Mouse (Mus musculus) Patski (cell line): ENCODE data around the gene Ubap2. TPM values are rescaled to one million over a fixed set of nuclear protein-coding genes. Genes with fewer than 3 reads are reported as not detected.

Source experiments
- ATAC-seq: fragments of 100-300 bp; one replicate; pipeline ENCODE4 v1.8.0; 2021
- CTCF ChIA-PET: fragments of 350-600 bp; sonication (Branson Sonifier 250); formaldehyde crosslinking; loops from one replicate; lab custom pipeline; 2022; ENCODE audit warnings: inconsistent platforms; lab: Charles Lee
- POLR2A ChIA-PET: fragments of 350-600 bp; sonication (Branson Sonifier 250); formaldehyde crosslinking; loops from one replicate; lab custom pipeline; 2022; ENCODE audit warnings: antibody characterized with exemption, inconsistent platforms; lab: Charles Lee
- DNase-seq: peaks from one replicate; pipeline ENCODE4 v3.0.0-alpha.2; 2011; ENCODE audit warnings: low read depth, low spot score
- H3K27me3 ChIP-seq: fragments of 371-371 bp; one replicate; pipeline ENCODE4 v1.5.1; 2021
- CTCF ChIP-seq: fragments of 100-300 bp; IDR thresholded peaks from one replicate; pipeline ENCODE4 v1.5.1; 2021
- in situ Hi-C: fragments of 300-500 bp; cut with MboI; formaldehyde crosslinking; loops from 3 replicates; pipeline ENCODE4 v1.11.1; 2018; ENCODE audit warnings: low pct_unique_long_range_greater_than_20kb, mixed read lengths
- polyA plus RNA-seq: library from polyadenylated mRNA; unstranded; gene quantifications from one replicate; pipeline ENCODE4 v1.2.3, GENCODE M21; 2021

Ubap2 gene
- polyA plus RNA-seq: 54.1 TPM

- CTCF ChIA-PET: no interaction called here
- TF ChIP-seq CTCF: no peak
- POLR2A ChIA-PET: no interaction called here
- H3K27me3 ChIP-seq: no peaks in the 10 kb centered on the region
- DNase-seq (peak; percentile 95), ATAC-seq (peak; percentile 87)
- in situ Hi-C loops: no loop called here
Measured at GRCm38 (mm10) chr4:41274980-41275850, at the start of gene Ubap2. Gene Ubap2, minus strand, starts transcription at chr4:41275144.

- ChIA-PET CTCF (interaction anchor here (0.8 to 1.0 kb wide), 2 partner anchors 9 to 14 kb away, joined by 3 read pairs; no protein-coding TSS in a partner anchor), POLR2A (no interaction called here)
- no peak for TF ChIP-seq CTCF
- in situ Hi-C loops: no loop called here
- ATAC-seq (no peak), DNase-seq (no peak)
- H3K27me3 ChIP-seq: no peaks in the 10 kb centered on the region
Measured at GRCm38 (mm10) chr4:41320971-41321370, 46.0 kb upstream of the Ubap2 start.

- in situ Hi-C loops: no loop called here
- ChIA-PET CTCF (interaction anchor here (1.0 kb wide), 1 partner anchor 25 kb away, joined by 3 read pairs; no protein-coding TSS in a partner anchor), POLR2A (no interaction called here)
- TF ChIP-seq CTCF: no peak
- DNase-seq: no peak
- no peaks in the 10 kb centered on the region for H3K27me3 ChIP-seq
- ATAC-seq: no peak
Measured at GRCm38 (mm10) chr4:41318267-41318666, 43.3 kb upstream of the Ubap2 start.

GRCm38 (mm10) chr4:41315173-41315572, 40.2 kb upstream of the Ubap2 start:
- POLR2A ChIA-PET: interaction anchor here (1.1 to 1.2 kb wide), 2 partner anchors 15 to 34 kb away, joined by 4 to 6 read pairs; partner anchors contain the start of gene Ubap1
- in situ Hi-C loops: no loop called here
- TF ChIP-seq CTCF: no peak
- ATAC-seq (no peak), DNase-seq (no peak)
- H3K27me3 ChIP-seq: no peaks in the 10 kb centered on the region
- CTCF ChIA-PET: no interaction called here

- ChIA-PET POLR2A (interaction anchor here (0.9 to 1.2 kb wide), 3 partner anchors 16 to 39 kb away, joined by 3 to 6 read pairs (median 4); partner anchors contain the start of gene Ubap1), CTCF (interaction anchor here (1.0 to 1.2 kb wide), 2 partner anchors 76 to 125 kb away, joined by 3 read pairs; no protein-coding TSS in a partner anchor)
- DNase-seq: peak; percentile 79
- no peaks in the 10 kb centered on the region for H3K27me3 ChIP-seq
- ATAC-seq: peak; percentile 87
- in situ Hi-C loops: no loop called here
- TF ChIP-seq CTCF: no peak
Measured at GRCm38 (mm10) chr4:41314141-41315129, 39.5 kb upstream of the Ubap2 start, which contains the start of gene Dcaf12. Gene Dcaf12, minus strand, starts transcription at chr4:41314889.

- ATAC-seq (peak; percentile 5), DNase-seq (no peak)
- in situ Hi-C loops: no loop called here
- ChIA-PET POLR2A (interaction anchor here (0.9 kb wide), 1 partner anchor 40 kb away, joined by 3 read pairs; no protein-coding TSS in a partner anchor), CTCF (interaction anchor here (1.0 to 1.2 kb wide), 2 partner anchors 76 to 126 kb away, joined by 3 read pairs; no protein-coding TSS in a partner anchor)
- no peak for TF ChIP-seq CTCF
- H3K27me3 ChIP-seq: no peaks in the 10 kb centered on the region
Measured at GRCm38 (mm10) chr4:41313722-41314121, 38.8 kb upstream of the Ubap2 start.

- ATAC-seq: no peak
- H3K27me3 ChIP-seq: no peaks in the 10 kb centered on the region
- no peak for DNase-seq
- CTCF ChIA-PET: no interaction called here
- TF ChIP-seq CTCF: no peak
- POLR2A ChIA-PET: interaction anchor here (0.6 kb wide), 1 partner anchor 234 kb away, joined by 5 read pairs; no protein-coding TSS in a partner anchor
- in situ Hi-C loops: no loop called here
Measured at GRCm38 (mm10) chr4:41310567-41311563, 35.9 kb upstream of the Ubap2 start.

GRCm38 (mm10) chr4:41307406-41307805, 32.5 kb upstream of the Ubap2 start:
- CTCF ChIA-PET: no interaction called here
- no peaks in the 10 kb centered on the region for H3K27me3 ChIP-seq
- in situ Hi-C loops: no loop called here
- no peak for DNase-seq
- TF ChIP-seq CTCF: no peak
- POLR2A ChIA-PET: no interaction called here
- no peak for ATAC-seq

GRCm38 (mm10) chr4:41304302-41304701, 29.4 kb upstream of the Ubap2 start:
- ChIA-PET CTCF (no interaction called here), POLR2A (no interaction called here)
- no peak for DNase-seq
- ATAC-seq: no peak
- in situ Hi-C loops: loop anchor here (5.0 kb wide), 1 partner anchor 83 kb away; no protein-coding TSS in a partner anchor
- no peak for TF ChIP-seq CTCF
- no peaks in the 10 kb centered on the region for H3K27me3 ChIP-seq
